Comparison of ENCODE assay signal across 12 mouse cellular contexts in the genomic region with DNA sequence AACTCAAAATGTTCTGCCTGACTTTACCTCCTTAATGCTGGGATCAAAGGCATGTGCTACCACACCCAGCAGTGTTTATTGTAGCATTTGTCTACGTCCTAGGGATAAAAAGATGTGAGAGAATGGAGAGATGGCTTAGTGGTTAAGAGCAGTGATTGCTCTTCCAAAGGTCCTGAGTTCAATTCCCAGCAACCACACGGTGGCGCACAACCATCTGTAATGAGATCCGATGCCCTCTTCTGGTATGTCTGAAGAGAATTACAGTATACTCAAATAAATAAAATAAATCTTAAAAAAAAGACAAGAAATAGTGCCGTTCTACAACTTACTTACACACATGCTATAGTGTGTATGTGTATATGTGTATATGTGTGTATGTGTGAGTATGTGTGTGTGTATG. TPM values are rescaled to one million over a fixed set of nuclear protein-coding genes. Genes with fewer than 3 reads are reported as not detected.
DNase-seq lines count a peak whose midpoint lies in the region; TF ChIP-seq lines count a peak whose summit lies in the region.
"Had no signal": no experiment of that assay in that cellular context is flagged by ENCODE, and none has a peak within 500 bp of the region (broad histone marks: within the 10 kb centered on the region; RNA-seq: fewer than 3 reads in every experiment).

No protein-coding gene starts in this region.

- H3K27me3 ChIP-seq in kidney, adult 2 months (replicated peaks; ENCODE audit: control insufficient read depth, insufficient read depth, low read length) = no peaks in the 10 kb centered on the region
- no peaks in the 10 kb centered on the region for H3K27me3 ChIP-seq in E14TG2a.4 (ENCODE audit: insufficient read depth, low read length)
- H3K27me3 ChIP-seq: lung, embryonic 15.5 days had no signal

- H3K4me3 ChIP-seq in kidney, adult 2 months (ENCODE audit: insufficient read depth, low read depth, low read length) = no peak overlapping the region
- H3K4me3 ChIP-seq in E14TG2a.4 (replicated peaks; ENCODE audit: low read length) = no peak overlapping the region
- no peak overlapping the region for H3K4me3 ChIP-seq in cortical plate, adult 2 months (ENCODE audit: insufficient read depth, low read length)
- H3K4me3 ChIP-seq: heart, embryonic 10.5 days; lung, embryonic 15.5 days had no signal

- no peaks in the 10 kb centered on the region for H3K36me3 ChIP-seq in kidney, adult 2 months (ENCODE audit: control insufficient read depth, insufficient read depth, low read length)
- H3K36me3 ChIP-seq in E14TG2a.4 (ENCODE audit: insufficient read depth, low read length) = no peaks in the 10 kb centered on the region
- H3K36me3 ChIP-seq: heart, embryonic 10.5 days; lung, embryonic 15.5 days had no signal

- H3K27ac ChIP-seq in kidney, adult 2 months (ENCODE audit: insufficient read depth, low read depth, low read length) = no peak overlapping the region
- no peak overlapping the region for H3K27ac ChIP-seq in cortical plate, adult 2 months (ENCODE audit: insufficient read depth, low read length)
- H3K27ac ChIP-seq: heart, embryonic 10.5 days; lung, embryonic 15.5 days had no signal

- TF ChIP-seq POLR2A in kidney, adult 2 months (IDR thresholded peaks at IDR 0.05; ENCODE audit: low read depth, low read length) = no peak
- TF ChIP-seq POLR2A in cortical plate, adult 2 months (IDR thresholded peaks at IDR 0.05; ENCODE audit: extremely low read depth, insufficient read depth, low read length) = no peak

- 40% methylated on average over 5 of the region's 5 CpGs for WGBS in kidney, adult 2 months

- peaks cover 8% of the 10 kb centered on the region; the same call in 1 of the 2 replicates for H3K4me1 ChIP-seq in kidney, adult 2 months (ENCODE audit: control insufficient read depth, insufficient read depth, low read length)
- H3K4me1 ChIP-seq in E14TG2a.4 (replicated peaks; ENCODE audit: low read depth, low read length) = 0 out of 2 replicates have a peak, but pooled peaks cover 4% of the 10 kb centered on the region
- no peaks in the 10 kb centered on the region for H3K4me1 ChIP-seq in cortical plate, adult 2 months (ENCODE audit: control insufficient read depth, insufficient read depth, low read length)
- H3K4me1 ChIP-seq: lung, embryonic 15.5 days had no signal

- peaks cover 3% of the 10 kb centered on the region; the same call in 1 of the 2 replicates for H3K9me3 ChIP-seq in E14TG2a.4 (ENCODE audit: low read length)
- H3K9me3 ChIP-seq: heart, embryonic 10.5 days; lung, embryonic 15.5 days had no signal

- peak; percentile 45 for TF ChIP-seq CTCF in kidney, adult 2 months (conservative IDR thresholded peaks at IDR 0.05; ENCODE audit: insufficient read depth, insufficient read length, low read depth, low read length)
- 0 out of 2 replicates have a peak, but pooled peaks have one; percentile 18 for TF ChIP-seq CTCF in E14TG2a.4 (conservative IDR thresholded peaks at IDR 0.05; ENCODE audit: low read length)
- TF ChIP-seq CTCF in cortical plate, adult 2 months (IDR thresholded peaks at IDR 0.05; ENCODE audit: extremely low read depth, insufficient read depth, low read length) = 0 out of 2 replicates have a peak, but pooled peaks have one; percentile 15

- DNase-seq in kidney, adult 2 months = no peak
- no peak for DNase-seq in kidney, postnatal 14 days
- peak; percentile 31 for DNase-seq in lung, postnatal 14 days
- no peak for DNase-seq in lung, postnatal 4 days
- DNase-seq in gastrocnemius, postnatal 25 days = no peak
- no peak for DNase-seq in layer of hippocampus, adult 9-11 months
- DNase-seq: kidney, postnatal 10 days; right cerebral cortex, postnatal 14 days had no signal

RNA-seq across cellular contexts. Expression of a gene that starts 17.3 kb away (rescaled TPM):
- polyA plus RNA-seq in kidney, adult 2 months (2012; rRNA removed) = 14.1 and 14.7 TPM in 2 replicates
- 9.9 and 10.5 TPM in 2 replicates for polyA plus RNA-seq in cortical plate, adult 2 months (2012; rRNA removed)
- total RNA-seq in gastrocnemius, postnatal 25 days (2021) = 10 to 100 TPM; 13.8 to 14.5 TPM
